Mouse (Mus musculus): Measurements from ENCODE around the gene Pcgf5.

The Pcgf5 gene

DNA sequence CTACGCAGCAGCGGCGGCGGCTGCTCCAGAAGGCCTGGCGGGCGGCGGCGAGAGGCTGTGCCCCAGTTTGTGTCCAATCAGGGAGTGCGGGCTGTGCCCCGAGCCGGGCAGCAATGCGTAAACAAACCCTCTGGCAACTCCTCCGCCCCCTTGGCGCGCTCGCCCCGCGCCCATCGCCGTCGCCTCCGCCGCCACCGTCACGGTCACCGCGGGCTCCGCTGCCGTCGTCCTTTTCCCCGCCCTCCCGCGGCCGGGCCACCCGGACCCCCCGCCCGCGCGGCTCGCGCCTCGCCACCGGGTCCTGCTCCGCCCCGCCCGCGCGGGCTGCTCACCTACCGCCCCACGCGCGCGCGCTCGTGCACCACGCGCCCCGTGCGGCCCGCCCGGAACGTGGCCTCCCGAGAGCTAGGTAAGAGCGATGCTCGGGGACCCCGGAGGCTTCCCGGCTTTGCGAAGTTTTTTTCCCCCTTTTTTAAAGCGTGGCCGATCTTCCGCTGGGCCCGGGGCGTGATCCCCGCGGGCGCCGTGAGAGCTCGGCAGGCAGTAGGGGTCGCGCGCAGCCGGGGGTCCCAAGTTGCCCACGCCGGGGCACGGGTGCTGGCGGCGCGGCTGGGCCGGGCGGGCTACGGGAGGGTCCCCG, at the start of gene Pcgf5:
Gene Pcgf5 (plus strand): TSS at position 149 of the 640 bp plus-strand sequence.
- DNase-seq (ENCODE audit: low read depth in 1 of 2, low spot score in 2 of 2), result peak; percentile 23 to 54

DNA sequence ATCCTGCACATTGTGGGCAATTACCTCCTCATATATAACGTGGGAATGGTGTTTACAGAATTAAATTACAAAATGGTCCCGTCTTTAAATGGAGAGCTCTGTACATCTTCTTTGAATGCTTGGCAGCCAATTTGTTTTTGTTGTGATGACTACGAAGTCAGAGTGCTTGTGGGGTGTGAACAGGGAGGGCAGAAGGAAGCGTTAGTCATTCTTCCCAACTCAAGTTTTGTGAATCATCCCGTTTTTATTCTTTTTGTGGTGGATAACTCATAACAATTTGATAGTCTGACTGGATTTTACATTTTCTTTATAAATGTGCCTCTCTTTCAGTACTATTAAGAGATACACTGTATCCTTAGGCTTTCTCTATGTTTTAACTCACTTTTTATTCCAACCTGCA, 42.6 kb upstream of the Pcgf5 start:
- DNase-seq (ENCODE audit: low read depth in 1 of 2, low spot score in 2 of 2), result no peak

DNA sequence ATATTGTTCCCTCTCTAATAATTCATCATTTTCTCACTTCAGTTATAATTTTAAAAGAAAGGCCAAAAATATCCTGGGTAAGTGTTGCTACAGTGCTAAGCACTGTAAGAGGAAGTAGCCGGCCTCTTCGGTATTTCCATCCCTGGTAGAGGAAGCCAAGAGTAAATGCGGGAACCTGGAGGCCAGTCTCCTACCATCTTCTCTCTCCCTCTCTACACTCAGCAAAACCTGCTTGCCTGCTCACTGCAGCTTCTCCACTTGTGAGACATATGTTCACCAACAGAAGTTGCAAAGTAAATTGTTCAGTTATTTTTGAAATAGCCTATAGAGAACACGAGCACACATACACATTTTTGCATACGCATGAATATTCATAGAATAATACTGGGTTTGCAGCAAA, 34.1 kb upstream of the Pcgf5 start:
- no peak for DNase-seq (ENCODE audit: low read depth in 1 of 2, low spot score in 2 of 2)

DNA sequence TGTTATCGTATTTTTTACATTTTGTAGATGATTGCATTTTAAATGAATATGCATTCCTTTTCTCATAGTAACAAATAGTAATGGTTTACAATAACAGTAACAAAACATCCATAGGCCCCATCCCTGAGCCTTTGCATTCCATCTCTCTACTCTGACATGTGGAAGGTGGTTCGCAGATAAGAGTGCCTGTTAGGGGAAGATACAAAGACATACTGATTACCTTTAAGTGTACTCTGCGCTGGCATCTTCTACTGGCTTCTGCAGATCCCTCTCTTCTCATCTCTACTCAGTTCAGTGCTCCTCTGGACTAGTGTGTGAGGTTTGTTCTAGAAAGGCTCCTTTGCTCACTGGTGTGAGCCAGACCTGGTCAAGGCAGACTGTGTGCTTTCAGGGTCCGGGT, 28.4 kb upstream of the Pcgf5 start:
- DNase-seq (ENCODE audit: low read depth in 1 of 2, low spot score in 2 of 2), result no peak

DNA sequence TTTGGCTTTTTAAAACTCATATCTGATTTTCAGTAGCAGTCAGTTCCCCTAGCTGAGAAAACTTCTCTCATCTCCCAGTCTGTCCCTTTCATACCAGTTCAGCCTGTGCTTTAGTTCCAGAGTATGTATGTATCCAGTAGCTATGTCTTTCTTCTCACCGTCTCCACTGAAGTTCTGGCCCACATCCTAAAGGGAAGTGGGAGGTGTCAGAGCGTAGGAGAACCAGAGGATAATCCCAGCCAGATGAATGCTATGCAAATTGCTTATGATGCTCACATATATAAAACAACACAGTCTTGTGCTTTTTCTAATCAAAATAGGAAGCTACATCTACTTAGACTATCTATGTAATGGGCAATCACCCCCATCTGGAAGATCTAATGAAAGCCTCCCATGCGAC, 27.0 kb upstream of the Pcgf5 start:
- DNase-seq (ENCODE audit: low read depth in 1 of 2, low spot score in 2 of 2), result no peak

DNA sequence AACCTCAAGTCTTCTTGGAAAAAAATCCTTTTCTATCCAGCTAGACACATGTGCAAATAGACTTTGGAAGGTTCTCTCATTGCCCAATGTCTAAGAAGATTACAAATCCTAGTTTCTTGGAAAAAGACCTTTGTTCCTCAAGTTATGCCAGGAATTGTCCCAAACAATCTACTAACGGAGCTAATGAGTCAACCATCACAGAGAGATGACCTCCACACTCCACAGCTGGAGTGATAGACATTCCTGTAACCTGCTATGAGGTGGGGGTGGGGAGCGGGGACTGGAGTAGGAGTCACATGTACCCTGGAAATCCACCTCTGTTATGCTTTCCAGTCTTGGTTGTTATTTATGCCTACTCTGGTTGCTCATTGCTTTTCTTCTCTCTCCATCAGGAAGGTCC, 24.8 kb upstream of the Pcgf5 start:
- no peak for DNase-seq (ENCODE audit: low read depth in 1 of 2, low spot score in 2 of 2)

DNA sequence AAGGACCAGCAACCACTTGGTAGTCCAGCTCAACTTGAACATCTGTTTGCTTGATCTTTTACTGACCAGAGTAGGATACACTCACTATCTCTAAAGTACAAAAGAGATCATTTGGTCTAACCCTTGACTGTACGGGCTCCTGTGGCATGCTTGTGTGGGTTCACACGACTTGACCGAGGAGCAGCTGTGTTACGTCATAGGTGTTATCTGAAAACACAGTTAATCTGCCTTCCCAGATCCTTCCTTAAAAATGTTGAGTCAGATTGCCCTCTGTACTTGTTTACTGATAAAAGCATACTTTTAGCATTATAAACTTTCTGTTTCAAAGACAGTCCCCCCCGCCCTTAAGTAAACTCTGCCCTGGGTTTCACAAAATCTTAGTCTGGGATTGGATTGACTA, 19.4 kb upstream of the Pcgf5 start:
- no peak for DNase-seq (ENCODE audit: low read depth in 1 of 2, low spot score in 2 of 2)

DNA sequence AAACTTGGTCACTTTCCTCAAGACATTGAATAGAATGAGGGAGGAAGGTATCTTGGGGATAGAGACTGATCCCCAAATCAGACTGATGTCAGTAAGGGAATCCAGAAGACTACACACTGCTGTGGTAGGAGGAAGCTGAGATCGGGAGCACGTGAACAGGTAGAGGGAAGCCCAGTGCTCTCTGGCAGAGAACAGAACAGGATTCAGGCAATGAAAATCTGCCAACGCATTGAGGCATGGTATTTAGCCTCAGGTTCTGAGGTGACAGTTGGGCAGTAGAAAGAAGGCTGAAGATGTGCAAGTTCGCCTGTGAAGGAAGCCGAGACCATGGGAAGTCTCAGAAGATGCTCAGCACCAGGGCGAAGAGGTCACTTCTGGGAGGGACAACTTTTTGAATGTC, 733 bp upstream of the Pcgf5 start:
- DNase-seq (ENCODE audit: low read depth in 1 of 2, low spot score in 2 of 2), result no peak

DNA sequence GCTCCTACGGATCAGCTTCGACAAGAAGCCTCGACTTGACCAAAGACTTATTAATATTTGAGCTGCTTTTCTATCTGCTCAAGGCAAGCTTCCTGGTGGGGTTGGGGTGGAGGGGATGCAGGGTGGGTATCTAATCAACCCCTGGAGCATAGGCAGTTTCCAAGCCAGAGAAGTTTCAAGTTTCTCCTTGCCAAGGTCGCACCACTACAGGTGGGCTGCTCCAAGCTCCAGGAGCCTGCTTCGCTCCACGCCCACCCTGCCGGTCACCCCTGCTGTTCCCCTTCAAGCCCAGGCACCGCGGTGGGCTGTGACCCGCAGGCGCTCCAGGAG, 313 bp upstream of the Pcgf5 start:
- no peak for DNase-seq (ENCODE audit: low read depth in 1 of 2, low spot score in 2 of 2)

DNA sequence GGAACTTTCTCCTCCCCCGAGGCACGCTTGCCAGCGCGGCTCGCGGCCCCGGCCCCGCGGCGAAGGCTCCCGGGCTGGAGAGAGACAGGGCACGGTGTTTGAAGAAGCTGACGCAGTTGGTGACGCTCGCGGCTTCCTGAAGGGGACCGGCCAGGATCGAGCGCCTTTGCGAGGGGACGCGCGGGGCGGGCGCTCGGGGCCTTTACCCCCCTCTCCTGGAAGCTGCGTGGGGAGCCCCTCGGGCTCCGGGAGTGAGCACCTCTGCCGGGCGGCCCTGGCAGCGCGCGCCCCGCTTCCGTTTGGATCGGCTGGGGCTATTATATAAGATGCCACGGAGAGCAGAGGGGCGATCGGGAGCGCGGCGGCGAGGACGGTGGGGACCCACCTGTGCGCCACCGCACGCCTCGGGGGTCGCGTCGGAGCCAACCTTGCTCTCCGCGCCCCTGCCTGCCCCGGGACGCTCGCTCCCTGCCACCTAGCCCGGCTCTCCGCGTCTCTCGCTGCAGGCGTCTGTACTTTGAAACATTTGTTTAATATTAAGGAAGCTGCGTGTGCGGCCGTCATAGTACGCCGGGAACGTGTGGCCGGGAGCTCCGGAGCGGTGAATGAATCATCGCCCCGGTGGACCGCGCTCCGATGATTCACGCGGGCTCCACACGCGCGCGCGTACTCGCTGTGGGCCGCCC, 835 bp downstream of the Pcgf5 start:
- DNase-seq (ENCODE audit: low read depth in 1 of 2, low spot score in 2 of 2), result peak; percentile 46 to 64

DNA sequence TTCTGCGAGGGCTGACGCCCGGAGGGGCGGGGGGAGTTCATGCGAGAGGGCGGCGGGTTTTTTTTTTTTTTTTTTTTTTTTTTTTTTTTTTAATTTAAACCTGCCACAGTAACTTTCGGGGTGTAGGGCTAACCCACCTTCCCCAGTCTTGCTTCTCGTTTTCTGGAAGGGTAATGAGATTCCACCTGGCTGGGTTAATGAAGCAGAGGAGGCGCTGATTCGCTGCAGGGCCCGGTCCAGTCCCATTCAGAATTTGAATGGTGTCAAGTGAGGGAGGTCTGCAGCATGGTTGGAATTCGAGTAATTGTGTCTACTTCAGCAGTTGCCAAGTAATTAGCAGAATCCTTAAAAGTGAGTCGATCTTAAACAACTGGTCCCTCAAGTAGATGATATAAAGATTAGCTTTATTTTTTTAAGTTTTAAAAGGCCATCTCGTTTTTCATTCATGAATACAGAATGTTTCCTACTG, 1.4 kb downstream of the Pcgf5 start:
- no peak for DNase-seq (ENCODE audit: low read depth in 1 of 2, low spot score in 2 of 2)

DNA sequence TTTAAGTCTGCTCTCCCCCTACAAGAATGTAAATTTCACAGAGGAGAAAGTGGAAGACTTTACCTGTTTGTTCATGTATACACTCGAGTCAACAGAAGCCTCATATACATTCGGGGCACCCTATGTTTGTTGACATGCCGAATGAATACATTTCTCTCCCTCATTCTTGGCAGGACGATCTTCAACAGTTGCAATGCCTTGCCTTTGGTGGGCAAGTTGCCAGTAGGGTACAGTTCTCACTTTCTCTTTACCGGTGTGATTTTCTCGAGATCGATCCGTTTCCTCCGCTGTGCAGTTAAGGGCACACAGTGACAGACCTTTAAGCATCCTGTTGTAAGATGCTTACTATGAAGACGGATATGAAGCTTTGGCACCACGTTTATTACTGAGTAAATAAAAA, 2.1 kb downstream of the Pcgf5 start:
- DNase-seq (ENCODE audit: low read depth in 1 of 2, low spot score in 2 of 2), result no peak

DNA sequence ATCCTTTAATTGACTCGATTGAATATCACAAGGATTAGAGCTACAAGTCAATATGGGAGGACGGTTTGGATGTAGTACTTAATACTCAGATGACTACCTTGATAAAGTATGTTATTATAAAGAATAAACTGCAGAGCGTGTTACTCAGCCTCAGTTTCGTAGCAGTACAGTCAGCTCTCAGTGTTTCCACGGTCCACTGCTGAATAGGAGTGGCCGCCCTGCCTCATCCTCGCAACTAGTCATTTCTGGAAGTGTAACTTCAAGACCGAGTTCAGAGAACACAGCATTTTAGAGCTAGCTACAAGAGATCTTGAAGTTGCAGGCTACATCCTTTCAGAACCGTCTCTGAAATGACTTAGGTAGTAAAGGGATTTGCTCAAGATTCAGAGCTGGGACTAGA, 2.8 kb downstream of the Pcgf5 start:
- no peak for DNase-seq (ENCODE audit: low read depth in 1 of 2, low spot score in 2 of 2)

DNA sequence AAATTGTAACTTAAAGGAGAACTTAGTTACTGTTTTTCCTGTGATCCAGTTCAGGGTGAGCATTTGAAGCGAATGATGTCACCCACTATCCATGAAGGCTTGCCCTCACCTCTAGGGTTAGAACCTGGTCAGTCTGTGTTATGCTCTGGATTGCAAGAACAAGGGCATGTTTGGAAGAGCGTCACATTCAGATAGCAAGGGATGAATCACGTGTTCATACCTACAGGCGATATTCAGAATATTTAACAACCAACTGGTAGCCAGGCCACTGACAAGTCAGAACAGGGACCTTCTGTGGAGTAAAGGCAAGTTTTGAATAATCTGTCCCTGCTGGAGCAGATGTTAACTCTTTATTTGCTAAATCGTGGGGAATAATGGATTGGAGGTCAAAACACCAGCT, 14.4 kb downstream of the Pcgf5 start:
- DNase-seq (ENCODE audit: low read depth in 1 of 2, low spot score in 2 of 2), result no peak

DNA sequence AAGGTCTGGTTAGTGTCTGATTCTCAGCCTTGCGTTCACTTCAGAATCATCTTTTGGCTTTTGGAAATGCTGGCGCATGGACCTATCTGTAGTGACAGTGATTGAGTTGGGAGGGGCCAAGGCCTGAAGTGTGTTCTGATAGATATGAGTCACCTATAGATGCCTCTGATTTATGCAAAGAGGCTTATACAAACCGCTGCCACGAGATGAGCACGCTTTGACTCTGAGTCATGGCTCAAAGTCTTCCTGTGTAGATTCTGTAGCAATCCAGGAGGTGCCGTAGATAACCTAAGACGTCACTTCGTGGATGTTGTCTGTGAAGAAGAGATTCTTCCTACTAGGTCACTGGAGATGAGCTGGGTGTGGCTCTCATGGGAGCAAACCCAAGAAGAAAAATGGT, 16.6 kb downstream of the Pcgf5 start:
- DNase-seq (ENCODE audit: low read depth in 1 of 2, low spot score in 2 of 2), result no peak

DNA sequence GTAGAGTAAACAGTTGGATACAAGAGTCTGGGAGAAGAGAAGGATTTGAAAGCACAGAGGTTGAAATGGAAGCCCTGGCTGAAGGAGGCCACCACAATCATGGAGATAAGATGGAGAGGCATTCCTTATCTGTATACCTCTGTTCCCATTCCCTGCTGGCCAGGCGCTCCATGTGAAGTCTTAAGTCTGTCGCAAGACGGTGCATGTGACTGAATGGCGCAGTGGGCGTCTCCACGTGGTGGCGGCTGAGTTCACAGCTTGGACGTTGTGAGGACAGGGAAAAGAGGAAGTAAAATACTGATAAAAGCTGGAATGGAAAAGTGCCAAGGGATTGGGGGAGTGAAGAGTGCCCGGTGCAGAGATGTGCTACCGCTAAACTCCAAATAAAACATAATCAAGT, 23.4 kb downstream of the Pcgf5 start:
- DNase-seq (ENCODE audit: low read depth in 1 of 2, low spot score in 2 of 2), result no peak

DNA sequence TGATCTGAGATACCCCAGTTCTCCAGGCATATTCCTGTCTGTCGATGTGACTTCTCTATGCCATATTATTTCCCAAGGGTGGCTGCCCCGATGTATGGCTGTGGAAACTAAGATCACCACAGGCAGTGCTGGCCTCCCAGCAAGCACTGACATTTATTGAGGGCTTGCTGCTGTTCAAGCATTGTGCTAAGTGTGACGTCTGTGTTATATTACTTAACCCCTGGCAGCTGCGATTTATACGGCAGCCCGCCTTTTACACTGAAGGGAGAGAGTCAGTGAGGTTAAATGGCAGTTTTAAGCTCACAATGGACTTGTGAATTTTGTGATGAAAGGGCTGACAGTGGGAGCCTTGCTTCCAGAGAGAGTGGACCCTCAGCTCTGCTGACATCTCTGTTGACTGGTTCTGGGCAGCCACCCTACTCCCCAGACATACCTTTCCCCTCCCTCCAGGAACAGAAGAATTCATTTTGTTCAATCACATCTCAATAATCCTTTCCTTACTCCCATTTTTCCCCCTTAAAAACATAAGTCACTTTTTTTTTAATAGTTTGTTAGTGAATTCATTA, 25.0 kb downstream of the Pcgf5 start:
- DNase-seq (ENCODE audit: low read depth in 1 of 2, low spot score in 2 of 2), result no peak

DNA sequence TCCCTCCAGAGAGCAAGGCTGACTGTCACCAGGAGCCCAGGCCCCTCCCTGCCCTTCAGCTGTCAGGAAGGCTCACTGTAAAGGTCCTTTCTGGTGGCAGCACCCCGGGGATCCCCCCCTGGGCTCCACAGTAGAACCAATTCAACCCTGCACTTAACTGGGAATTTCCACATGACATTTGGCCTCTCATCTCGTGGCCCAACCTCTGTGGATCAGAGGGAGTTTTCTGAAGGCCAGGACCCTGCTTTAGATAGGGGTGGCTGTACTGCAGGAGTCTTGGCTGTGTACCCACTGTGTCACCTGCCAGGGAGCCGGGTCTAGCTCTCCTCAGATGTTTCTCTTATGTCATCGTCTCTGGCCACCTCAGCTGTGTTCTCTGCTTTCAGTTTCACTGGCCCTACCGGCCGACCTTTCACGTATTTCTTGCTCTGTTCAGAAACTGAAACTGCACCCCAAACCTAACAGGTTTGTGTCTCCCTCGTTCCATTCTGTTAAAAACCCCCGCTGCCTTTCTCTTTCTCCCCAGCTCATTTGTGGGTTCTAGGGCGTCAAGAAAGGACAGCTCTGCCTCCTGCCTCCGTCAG, 27.2 kb downstream of the Pcgf5 start:
- DNase-seq (ENCODE audit: low read depth in 1 of 2, low spot score in 2 of 2), result peak in 1 of 2 experiments; percentile 30

DNA sequence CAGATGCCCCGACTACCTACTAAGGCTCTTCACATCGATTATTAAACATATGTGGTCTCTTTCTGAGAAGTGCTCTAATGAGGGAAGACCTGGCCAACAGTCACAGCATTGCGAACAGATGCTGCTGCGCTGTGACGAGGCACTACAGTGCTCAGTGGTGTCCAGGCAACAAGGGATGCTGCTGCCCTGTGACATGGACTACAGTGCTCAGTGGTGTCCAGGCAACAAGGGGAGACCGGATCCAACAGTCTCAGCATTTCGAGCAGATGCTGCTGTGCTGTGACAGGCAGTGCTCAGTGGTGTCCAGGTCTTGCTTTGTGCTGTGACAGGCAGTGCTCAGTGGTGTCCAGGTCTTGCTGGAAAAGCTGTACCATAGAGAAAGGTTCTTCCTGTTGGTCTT, 29.6 kb downstream of the Pcgf5 start:
- DNase-seq (ENCODE audit: low read depth in 1 of 2, low spot score in 2 of 2), result no peak

DNA sequence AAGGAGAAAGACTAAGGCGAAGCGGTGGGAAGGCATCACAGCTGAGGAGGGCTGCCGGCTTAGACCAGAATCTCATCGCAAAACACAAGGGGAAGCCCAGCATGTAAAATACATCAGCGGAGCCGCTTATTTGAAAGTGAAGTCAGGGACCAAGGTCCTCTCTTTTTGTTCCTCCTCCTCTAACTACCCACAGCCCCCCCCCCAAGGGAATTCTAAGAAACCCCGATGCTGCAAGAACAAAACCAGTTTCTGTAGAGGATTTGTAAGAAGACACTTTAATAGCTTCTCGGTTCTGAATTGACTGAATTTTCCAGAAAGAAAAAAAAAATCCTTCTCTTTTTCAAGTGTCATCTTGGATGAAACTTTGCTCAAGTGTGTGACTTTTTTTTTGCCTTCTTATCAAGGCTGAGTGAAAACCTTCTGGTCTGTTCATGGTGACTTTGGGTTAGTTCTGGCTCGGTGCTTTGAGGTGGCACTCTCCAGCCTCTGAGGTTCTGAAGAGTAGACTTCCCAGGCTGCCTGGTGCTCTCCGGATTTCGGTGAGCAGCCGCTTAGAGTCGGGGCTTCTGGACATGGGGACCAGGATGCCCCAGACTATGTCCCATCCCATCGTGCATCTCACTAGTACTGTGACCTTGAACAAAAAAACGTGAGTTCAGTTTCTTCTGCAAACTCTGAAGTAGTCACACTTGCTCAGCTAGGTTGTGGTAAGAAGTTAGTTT, 30.6 kb downstream of the Pcgf5 start:
- DNase-seq (ENCODE audit: low read depth in 1 of 2, low spot score in 2 of 2), result no peak

DNA sequence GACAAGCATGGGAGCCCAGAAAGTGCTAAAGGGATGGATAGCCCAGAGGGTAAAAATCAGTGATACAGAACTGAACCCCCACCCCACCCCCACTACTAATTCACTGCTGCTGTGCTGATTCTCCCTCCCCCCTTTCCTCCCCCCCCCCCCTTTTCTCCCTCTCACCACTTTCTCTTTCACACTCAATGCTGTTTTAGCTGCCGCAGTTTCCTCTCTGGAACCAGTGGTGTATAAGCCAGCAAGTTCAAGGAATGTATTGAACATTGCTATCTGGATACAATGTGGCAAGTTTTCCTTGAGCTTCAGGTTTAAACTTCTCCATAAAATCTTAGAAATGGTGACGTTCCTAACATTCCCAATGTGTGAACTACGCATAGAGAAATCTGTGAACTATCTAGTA, 34.8 kb downstream of the Pcgf5 start:
- DNase-seq (ENCODE audit: low read depth in 1 of 2, low spot score in 2 of 2), result no peak

DNA sequence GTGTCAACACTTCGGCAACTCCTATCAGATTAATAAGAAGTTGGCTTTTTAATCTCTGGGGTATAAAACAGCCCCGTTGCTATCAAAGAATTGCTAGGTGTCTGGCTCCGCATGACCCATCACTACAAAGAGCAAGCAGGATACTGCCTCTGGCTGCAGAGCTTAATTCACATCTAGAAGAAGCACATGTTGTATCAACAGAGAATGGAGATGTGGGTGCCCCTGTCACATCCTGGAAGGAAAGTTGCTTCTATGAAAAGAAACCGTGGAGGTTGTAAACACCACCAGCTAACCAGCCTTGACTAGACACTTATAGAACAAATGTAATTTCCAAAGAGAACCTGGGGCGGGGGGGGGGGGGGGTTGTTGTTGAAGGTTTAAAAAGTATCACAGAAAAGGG, 35.9 kb downstream of the Pcgf5 start:
- no peak for DNase-seq (ENCODE audit: low read depth in 1 of 2, low spot score in 2 of 2)

Data from monocyte, adult 2 months (primary cell).